Mouse (Mus musculus) gastrocnemius, postnatal 14 days (tissue): ENCODE results near the gene Bhlha9. TPM values are rescaled to one million over a fixed set of nuclear protein-coding genes. Genes with fewer than 3 reads are reported as not detected.

ENCODE experiments used
- total RNA-seq, 2 experiments: library from RNA; stranded (reverse); gene quantifications; 2 replicates each; pipeline ENCODE4 v1.2.3; 2021

The Bhlha9 gene
- total RNA-seq, 2 experiments from 2014 or later: not detected

Other genes with a start within 250 kb of the Bhlha9 start
- 10 to 100 TPM; 15.4 to 18.2 TPM for gene Abr, start 50.2 kb upstream of the Bhlha9 start, total RNA-seq
- gene Trarg1, start 7.3 kb downstream of the Bhlha9 start, total RNA-seq: 1 to 10 TPM; 1.4 TPM
- gene Gosr1, start 91.1 kb downstream of the Bhlha9 start, total RNA-seq: 10 to 100 TPM; 20.1 to 21.8 TPM
- gene Cpd, start 174.5 kb downstream of the Bhlha9 start, total RNA-seq: 10 to 100 TPM; 39.4 to 50.8 TPM
- under 1 TPM; 0.24 to 0.45 TPM for gene Tmigd1, start 229.7 kb downstream of the Bhlha9 start, total RNA-seq